Mouse (Mus musculus): ENCODE measurements around the gene Prune2. TPM values are rescaled to one million over a fixed set of nuclear protein-coding genes. Genes with fewer than 3 reads are reported as not detected.

Gene Prune2
- total and polyA plus RNA-seq, 3 experiments = 0.55 TPM; not detected in 2

DNA sequence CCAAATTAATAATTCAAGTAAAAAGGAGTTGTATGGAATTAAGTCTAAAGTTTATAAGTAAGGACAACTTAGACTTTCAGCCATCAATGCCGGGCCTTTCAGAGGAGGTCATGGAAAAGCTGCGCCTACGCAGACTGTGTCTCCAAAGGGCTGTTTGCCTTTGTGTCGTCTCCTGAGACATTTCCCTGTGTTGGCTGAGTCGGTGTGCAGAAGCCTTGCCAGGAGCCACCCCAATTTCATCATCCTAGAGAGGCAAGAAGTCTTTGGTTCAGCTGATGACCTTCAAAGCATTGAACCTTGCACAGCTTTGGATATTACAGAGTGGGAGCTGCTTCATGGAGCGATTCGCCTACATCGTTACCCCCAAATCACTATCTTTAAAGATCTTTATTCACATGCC lies 270.2 kb downstream of the Prune2 start:
- no peaks in the 10 kb centered on the region for H3K9me3 ChIP-seq (replicated peaks)
- H3K4me3 ChIP-seq (ENCODE audit: low read depth, low read length) = no peak overlapping the region
- no peak for ATAC-seq (ENCODE audit: extremely low read depth, insufficient number of reproducible peaks, low FRiP score, poor library complexity, severe bottlenecking)
- no peaks in the 10 kb centered on the region for H3K36me3 ChIP-seq (replicated peaks)
- no peak for DNase-seq (ENCODE audit: low spot score)
- H3K27me3 ChIP-seq (ENCODE audit: insufficient read depth, low read length) = no peaks in the 10 kb centered on the region
- H3K4me1 ChIP-seq (ENCODE audit: insufficient read depth, low read depth, low read length) = no peaks in the 10 kb centered on the region
- no peak for TF ChIP-seq GATA1 (IDR thresholded peaks at IDR 0.05; ENCODE audit: borderline replicate concordance, low read length)

GRCm38 (mm10) chr19:17230013-17230412 lies 274.1 kb downstream of the Prune2 start:
- Histone ChIP-seq H3K4me1 (ENCODE audit: insufficient read depth, low read depth, low read length) (no peaks in the 10 kb centered on the region), H3K9me3 (replicated peaks) (no peaks in the 10 kb centered on the region), H3K27me3 (ENCODE audit: insufficient read depth, low read length) (no peaks in the 10 kb centered on the region), H3K4me3 (ENCODE audit: low read depth, low read length) (no peak overlapping the region), H3K36me3 (replicated peaks) (no peaks in the 10 kb centered on the region)
- ATAC-seq (ENCODE audit: extremely low read depth, insufficient number of reproducible peaks, low FRiP score, poor library complexity, severe bottlenecking) = no peak
- TF ChIP-seq POLR2AphosphoS5 (IDR thresholded peaks at IDR 0.05; ENCODE audit: insufficient replicate concordance, low read depth, low read length) (no peak), CTCF (IDR thresholded peaks at IDR 0.05; ENCODE audit: low read depth, low read length) (no peak), GATA2 (IDR thresholded peaks at IDR 0.05; ENCODE audit: borderline replicate concordance, low read depth, low read length) (no peak)
- no peak for DNase-seq (ENCODE audit: low spot score)

GRCm38 (mm10) chr19:17238471-17238870 lies 282.6 kb downstream of the Prune2 start:
- H3K27me3 ChIP-seq (ENCODE audit: insufficient read depth, low read length) = peaks cover 3% of the 10 kb centered on the region; the same call in 1 of the 2 replicates
- no peak for TF ChIP-seq POLR2AphosphoS5 (IDR thresholded peaks at IDR 0.05; ENCODE audit: insufficient replicate concordance, low read depth, low read length)
- TF ChIP-seq CTCF (IDR thresholded peaks at IDR 0.05; ENCODE audit: low read depth, low read length) = no peak
- TF ChIP-seq GATA2 (IDR thresholded peaks at IDR 0.05; ENCODE audit: borderline replicate concordance, low read depth, low read length) = no peak
- TF ChIP-seq GATA1 (IDR thresholded peaks at IDR 0.05; ENCODE audit: borderline replicate concordance, low read length) = no peak
- no peak for TF ChIP-seq TAL1 (conservative IDR thresholded peaks at IDR 0.05; ENCODE audit: low read depth, low read length)
- no peaks in the 10 kb centered on the region for H3K9me3 ChIP-seq (replicated peaks)
- H3K4me1 ChIP-seq (ENCODE audit: insufficient read depth, low read depth, low read length) = no peaks in the 10 kb centered on the region; the same call in 1 of the 2 replicates
- no peaks in the 10 kb centered on the region for H3K36me3 ChIP-seq (replicated peaks)
- no peak for ATAC-seq (ENCODE audit: extremely low read depth, insufficient number of reproducible peaks, low FRiP score, poor library complexity, severe bottlenecking)
- DNase-seq (ENCODE audit: low spot score) = no peak
- no peak overlapping the region for H3K4me3 ChIP-seq (ENCODE audit: low read depth, low read length)

GRCm38 (mm10) chr19:17240170-17241077 lies 284.5 kb downstream of the Prune2 start:
- Histone ChIP-seq H3K9me3 (replicated peaks) (no peaks in the 10 kb centered on the region), H3K36me3 (replicated peaks) (no peaks in the 10 kb centered on the region), H3K4me3 (ENCODE audit: low read depth, low read length) (no peak overlapping the region), H3K27me3 (ENCODE audit: insufficient read depth, low read length) (peaks cover 9% of the 10 kb centered on the region; the same call in 1 of the 2 replicates), H3K4me1 (ENCODE audit: insufficient read depth, low read depth, low read length) (no peaks in the 10 kb centered on the region; the same call in 1 of the 2 replicates)
- no peak for DNase-seq (ENCODE audit: low spot score)
- no peak for ATAC-seq (ENCODE audit: extremely low read depth, insufficient number of reproducible peaks, low FRiP score, poor library complexity, severe bottlenecking)
- TF ChIP-seq GATA1 (IDR thresholded peaks at IDR 0.05; ENCODE audit: borderline replicate concordance, low read length) (no peak), TAL1 (conservative IDR thresholded peaks at IDR 0.05; ENCODE audit: low read depth, low read length) (no peak), POLR2AphosphoS5 (IDR thresholded peaks at IDR 0.05; ENCODE audit: insufficient replicate concordance, low read depth, low read length) (no peak), CTCF (IDR thresholded peaks at IDR 0.05; ENCODE audit: low read depth, low read length) (no peak), GATA2 (IDR thresholded peaks at IDR 0.05; ENCODE audit: borderline replicate concordance, low read depth, low read length) (no peak)

DNA sequence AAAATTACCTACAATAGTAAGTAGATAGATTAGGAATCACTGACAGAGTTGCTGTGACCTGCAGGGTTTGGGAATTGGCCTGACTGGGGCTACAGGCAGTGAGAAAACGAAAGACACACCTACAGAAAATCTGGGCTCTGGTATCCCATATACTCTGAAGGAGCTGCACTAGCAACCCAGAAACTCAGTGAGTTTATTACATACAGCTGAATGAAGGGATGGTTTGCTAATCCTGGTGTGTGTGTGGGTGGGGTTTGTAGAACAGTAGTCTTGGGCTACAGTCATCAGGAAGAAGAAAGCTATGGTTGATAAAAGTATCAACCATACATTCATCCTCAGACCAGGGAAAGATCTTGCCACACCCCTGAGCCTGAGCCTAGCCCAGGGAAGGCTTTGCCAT lies 285.3 kb downstream of the Prune2 start:
- Histone ChIP-seq H3K36me3 (replicated peaks) (no peaks in the 10 kb centered on the region), H3K9me3 (replicated peaks) (no peaks in the 10 kb centered on the region), H3K4me1 (ENCODE audit: insufficient read depth, low read depth, low read length) (no peaks in the 10 kb centered on the region; the same call in 1 of the 2 replicates), H3K27me3 (ENCODE audit: insufficient read depth, low read length) (peaks cover 9% of the 10 kb centered on the region; the same call in 1 of the 2 replicates), H3K4me3 (ENCODE audit: low read depth, low read length) (no peak overlapping the region)
- ATAC-seq (ENCODE audit: extremely low read depth, insufficient number of reproducible peaks, low FRiP score, poor library complexity, severe bottlenecking) (no peak), DNase-seq (ENCODE audit: low spot score) (no peak)
- no peak for TF ChIP-seq GATA1 (IDR thresholded peaks at IDR 0.05; ENCODE audit: borderline replicate concordance, low read length)
- TF ChIP-seq CTCF (IDR thresholded peaks at IDR 0.05; ENCODE audit: low read depth, low read length) = no peak
- no peak for TF ChIP-seq TAL1 (conservative IDR thresholded peaks at IDR 0.05; ENCODE audit: low read depth, low read length)
- no peak for TF ChIP-seq GATA2 (IDR thresholded peaks at IDR 0.05; ENCODE audit: borderline replicate concordance, low read depth, low read length)
- TF ChIP-seq POLR2AphosphoS5 (IDR thresholded peaks at IDR 0.05; ENCODE audit: insufficient replicate concordance, low read depth, low read length) = no peak

DNA sequence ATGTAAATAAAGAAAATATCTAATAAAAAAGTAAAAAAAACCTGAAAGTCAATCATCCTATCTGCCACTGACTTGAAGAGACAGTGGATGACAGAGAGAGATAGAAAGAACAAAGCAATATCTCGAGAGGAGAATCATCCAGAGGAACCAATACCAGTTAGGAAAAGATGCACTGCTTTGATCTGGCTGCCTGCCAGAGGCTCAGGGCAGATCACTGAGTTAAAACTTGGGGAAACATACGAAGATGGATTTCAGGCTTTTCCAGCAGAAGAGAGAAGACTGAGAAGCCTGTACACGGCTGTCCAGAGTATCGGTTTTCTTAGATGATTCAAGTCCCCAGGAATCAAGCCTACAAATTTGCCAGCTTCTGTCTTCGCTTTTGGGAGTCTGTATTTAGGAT lies 287.0 kb downstream of the Prune2 start:
- Histone ChIP-seq H3K4me1 (ENCODE audit: insufficient read depth, low read depth, low read length) (no peaks in the 10 kb centered on the region; the same call in 1 of the 2 replicates), H3K4me3 (ENCODE audit: low read depth, low read length) (no peak overlapping the region), H3K9me3 (replicated peaks) (no peaks in the 10 kb centered on the region), H3K36me3 (replicated peaks) (no peaks in the 10 kb centered on the region), H3K27me3 (ENCODE audit: insufficient read depth, low read length) (peaks cover 9% of the 10 kb centered on the region; the same call in 1 of the 2 replicates)
- no peak for DNase-seq (ENCODE audit: low spot score)
- no peak for ATAC-seq (ENCODE audit: extremely low read depth, insufficient number of reproducible peaks, low FRiP score, poor library complexity, severe bottlenecking)
- TF ChIP-seq TAL1 (conservative IDR thresholded peaks at IDR 0.05; ENCODE audit: low read depth, low read length) (no peak), GATA1 (IDR thresholded peaks at IDR 0.05; ENCODE audit: borderline replicate concordance, low read length) (no peak), GATA2 (IDR thresholded peaks at IDR 0.05; ENCODE audit: borderline replicate concordance, low read depth, low read length) (no peak), POLR2AphosphoS5 (IDR thresholded peaks at IDR 0.05; ENCODE audit: insufficient replicate concordance, low read depth, low read length) (no peak), CTCF (IDR thresholded peaks at IDR 0.05; ENCODE audit: low read depth, low read length) (no peak)
